Mouse (Mus musculus) midbrain, embryonic 11.5 days (tissue): ENCODE results near the gene Acot13. TPM values are rescaled to one million over a fixed set of nuclear protein-coding genes. Genes with fewer than 3 reads are reported as not detected.
"Not testable (repeated sequence)": the region's sequence is repeated elsewhere in the genome, so short reads cannot be mapped to it uniquely, and the experiment has no call there.

Experiments used
- ATAC-seq: fragments of 200-750 bp; cut with Nextera tagmentation; 2 replicates; pipeline ENCODE4 v1.8.0; 2017; ENCODE audit warnings: moderate TSS enrichment, moderate library complexity; ENCODE audit not compliant: low FRiP score
- DNase-seq: peaks from one replicate; pipeline ENCODE4 v3.0.0; 2015; ENCODE audit warnings: low spot score; ENCODE audit errors: missing footprints
- H3K27ac ChIP-seq: fragments of 300-500 bp; sonication (generic); 2 replicates; pipeline ENCODE4 v1.5.1; 2014; ENCODE audit warnings: low read depth, low read length
- H3K27me3 ChIP-seq: fragments of 300-500 bp; sonication (generic); 2 replicates; pipeline ENCODE4 v1.6.1; 2014; ENCODE audit warnings: mild to moderate bottlenecking, low read length, moderate library complexity, mixed read lengths; ENCODE audit not compliant: control insufficient read depth, insufficient read depth
- H3K36me3 ChIP-seq: fragments of 300-500 bp; sonication (generic); 2 replicates; pipeline ENCODE4 v1.6.1; 2014; ENCODE audit warnings: mild to moderate bottlenecking, low read length, moderate library complexity, mixed read lengths; ENCODE audit not compliant: control insufficient read depth, insufficient read depth
- H3K4me1 ChIP-seq: fragments of 300-500 bp; sonication (generic); 2 replicates; pipeline ENCODE4 v1.6.1; 2014; ENCODE audit warnings: low read length; ENCODE audit not compliant: control insufficient read depth, insufficient read depth
- H3K4me2 ChIP-seq: fragments of 300-500 bp; sonication (generic); 2 replicates; pipeline ENCODE4 v1.6.1; 2014; ENCODE audit warnings: mild to moderate bottlenecking, moderate library complexity
- H3K4me3 ChIP-seq: fragments of 300-500 bp; sonication (generic); 2 replicates; pipeline ENCODE4 v1.5.1; 2014; ENCODE audit warnings: low read depth, low read length
- H3K9ac ChIP-seq: fragments of 300-500 bp; sonication (generic); 2 replicates; pipeline ENCODE4 v1.6.1; 2014; ENCODE audit warnings: low read length
- H3K9me3 ChIP-seq: fragments of 300-500 bp; sonication (generic); 2 replicates; pipeline ENCODE4 v1.6.1; 2016; ENCODE audit warnings: low read length; ENCODE audit not compliant: control insufficient read depth
- WGBS: fragments of 180-500 bp; shearing (Covaris S2); extraction: QIAGEN DNeasy Blood & Tissue Kit; methylation state at CpG from one replicate; pipeline ENCODE4 v1.1.7; 2014; 5-methylcytosine and 5-hydroxymethylcytosine counted together
- polyA plus RNA-seq: library from polyadenylated mRNA; unstranded; fragments of >200 nt; fragmentation: Nextera tagmentation; extraction: Ambion mirVana; gene quantifications from 2 replicates; pipeline ENCODE4 v1.2.1, GENCODE M21; 2014

The Acot13 gene
- polyA plus RNA-seq, 1 experiment from 2014 or later, result 58.8 TPM

DNA sequence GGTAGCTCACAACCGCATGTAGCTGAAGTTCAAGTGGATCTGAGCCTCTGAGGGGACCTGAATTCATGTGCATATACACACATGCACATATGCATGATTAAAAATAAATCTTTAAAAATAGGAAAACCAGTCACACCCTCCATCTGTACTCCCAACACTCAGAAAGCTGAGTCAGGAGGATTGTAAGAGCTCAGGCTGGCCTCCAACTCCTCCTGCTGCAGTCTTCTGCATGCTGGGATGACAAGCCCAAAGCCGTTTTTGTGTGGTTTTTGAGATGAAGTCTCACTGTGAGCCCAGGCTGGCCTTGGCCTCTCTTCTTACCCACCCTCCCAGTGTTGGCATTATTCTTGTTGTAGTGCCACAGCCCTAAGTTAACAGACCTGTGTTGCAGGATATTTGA lies 53.3 kb downstream of the Acot13 start:
- Histone ChIP-seq H3K27ac (no peak overlapping the region), H3K27me3 (no peaks in the 10 kb centered on the region), H3K4me1 (no peaks in the 10 kb centered on the region), H3K4me3 (no peak overlapping the region), H3K9ac (no peak overlapping the region), H3K36me3 (no peaks in the 10 kb centered on the region), H3K4me2 (no peak overlapping the region), H3K9me3 (no peaks in the 10 kb centered on the region)
- DNase-seq (no peak), ATAC-seq (no peak)
- WGBS, result 81% methylated on average over 2 of the region's 2 CpGs

DNA sequence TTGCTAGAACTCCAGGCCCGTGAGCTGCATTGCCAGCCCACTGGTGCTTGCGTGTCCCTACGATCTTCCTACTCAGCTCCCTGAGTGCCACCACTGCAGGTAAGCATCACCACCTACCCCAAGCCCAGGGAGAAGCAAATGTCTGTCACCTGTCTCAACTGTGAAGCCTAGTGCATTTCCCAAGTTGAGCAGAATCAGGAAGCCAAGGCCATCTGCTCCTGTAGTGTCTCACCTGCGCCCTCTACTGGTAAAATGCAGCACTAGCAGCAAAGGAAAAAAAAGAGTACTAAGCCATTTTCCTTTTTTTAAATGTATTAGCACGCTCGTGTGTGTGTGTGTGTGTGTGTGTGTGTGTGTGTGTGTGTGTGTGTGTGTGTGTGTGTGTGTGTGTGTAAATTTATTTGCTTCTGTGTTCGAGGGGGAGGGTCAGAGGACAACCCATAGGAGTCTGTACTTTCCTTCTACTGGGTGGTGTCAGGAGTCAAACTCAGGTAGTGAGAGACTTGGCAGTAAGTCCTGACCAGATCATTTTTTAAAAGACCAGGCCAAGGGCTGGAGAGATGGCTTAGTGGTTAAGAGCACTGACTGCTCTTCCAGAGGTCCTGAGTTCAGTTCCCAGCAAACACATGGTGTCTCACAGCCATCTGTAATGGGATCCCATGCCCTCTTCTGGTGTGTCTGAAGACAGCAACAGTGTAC lies 55.0 kb downstream of the Acot13 start:
- no peak overlapping the region for H3K4me2 ChIP-seq
- no peaks in the 10 kb centered on the region for H3K27me3 ChIP-seq
- H3K27ac ChIP-seq, result no peak overlapping the region
- no peak overlapping the region for H3K9ac ChIP-seq
- H3K9me3 ChIP-seq, result no peaks in the 10 kb centered on the region
- H3K36me3 ChIP-seq, result no peaks in the 10 kb centered on the region
- 56% methylated on average over 7 of the region's 7 CpGs for WGBS
- no peak overlapping the region for H3K4me3 ChIP-seq
- no peaks in the 10 kb centered on the region for H3K4me1 ChIP-seq
- ATAC-seq (no peak), DNase-seq (peak; percentile 94)

- DNase-seq, H3K36me3 ChIP-seq, H3K27me3 ChIP-seq, H3K9ac ChIP-seq, H3K27ac ChIP-seq, H3K4me3 ChIP-seq, ATAC-seq, H3K9me3 ChIP-seq, H3K4me1 ChIP-seq, H3K4me2 ChIP-seq: not testable (repeated sequence)
- WGBS, result 94% methylated on average over 10 of the region's 10 CpGs
Observed at GRCm38 (mm10) chr13:24771482-24771881, 59.9 kb downstream of the Acot13 start.

Other genes with a start within 250 kb of the Acot13 start
- gene Ripor2, start 249.4 kb downstream of the Acot13 start, polyA plus RNA-seq, result 9.2 and 11.1 TPM in 2 replicates
- gene Armh2, start 90.3 kb downstream of the Acot13 start, polyA plus RNA-seq, result 0.26 TPM in 1 of 2 replicates, not detected in the other
- gene Gmnn, start 69.6 kb downstream of the Acot13 start, polyA plus RNA-seq, result 145 and 152 TPM in 2 replicates
- gene BC005537, start 29.9 kb downstream of the Acot13 start, polyA plus RNA-seq, result 25.0 and 26.1 TPM in 2 replicates
- 79.6 and 80.9 TPM in 2 replicates for gene Tdp2, start 139 bp upstream of the Acot13 start, polyA plus RNA-seq
- gene D130043K22Rik, start 13.6 kb upstream of the Acot13 start, polyA plus RNA-seq, result 0.58 and 1.1 TPM in 2 replicates
- gene Aldh5a1, start 106.1 kb upstream of the Acot13 start, polyA plus RNA-seq, result 8.6 and 9.1 TPM in 2 replicates
- 0.23 and 0.47 TPM in 2 replicates for gene Gpld1, start 111.6 kb upstream of the Acot13 start, polyA plus RNA-seq
- 24.3 and 31.9 TPM in 2 replicates for gene Mrs2, start 188.8 kb upstream of the Acot13 start, polyA plus RNA-seq
- gene Dcdc2a, start 224.5 kb upstream of the Acot13 start, polyA plus RNA-seq, result 1.8 and 2.1 TPM in 2 replicates